Mouse (Mus musculus): ENCODE results near the gene Dpt. TPM values are rescaled to one million over a fixed set of nuclear protein-coding genes. Genes with fewer than 3 reads are reported as not detected.
"Not testable (repeated sequence)": the region's sequence is repeated elsewhere in the genome, so short reads cannot be mapped to it uniquely, and the experiment has no call there.

Gene Dpt
- polyA plus RNA-seq, 1 experiment from 2014 or later: not detected

- no peak for ATAC-seq (ENCODE audit: low read depth)
- Histone ChIP-seq H3K4me1 (ENCODE audit: control insufficient read depth, insufficient read depth, low read length) (no peaks in the 10 kb centered on the region), H3K36me3 (ENCODE audit: control insufficient read depth, insufficient read depth, low read length) (no peaks in the 10 kb centered on the region), H3K27ac (ENCODE audit: low read depth, low read length) (no peak overlapping the region), H3K9me3 (ENCODE audit: control insufficient read depth, low read length) (no peaks in the 10 kb centered on the region), H3K4me2 (ENCODE audit: low read depth, low read length) (no peak overlapping the region), H3K9ac (replicated peaks; ENCODE audit: low read depth, low read length) (no peak overlapping the region), H3K27me3 (ENCODE audit: control insufficient read depth, insufficient read depth, low read length) (no peaks in the 10 kb centered on the region), H3K4me3 (ENCODE audit: low read depth, low read length) (no peak overlapping the region)
- WGBS: 51% methylated on average over 2 of the region's 2 CpGs
These were observed 28.5 kb downstream of the Dpt start for GRCm38 (mm10) chr1:164824896-164825295.

- no peaks in the 10 kb centered on the region for H3K27me3 ChIP-seq (ENCODE audit: control insufficient read depth, insufficient read depth, low read length)
- no peaks in the 10 kb centered on the region for H3K36me3 ChIP-seq (ENCODE audit: control insufficient read depth, insufficient read depth, low read length)
These were observed 33.4 kb downstream of the Dpt start for GRCm38 (mm10) chr1:164829881-164830280.

GRCm38 (mm10) chr1:164832459-164832858 lies 36.0 kb downstream of the Dpt start:
- ATAC-seq (ENCODE audit: low read depth): no peak

More at GRCm38 (mm10) chr1:164829881-164830280, 33.4 kb downstream of the Dpt start:
- no peak for ATAC-seq (ENCODE audit: low read depth)
- H3K9me3 ChIP-seq (ENCODE audit: control insufficient read depth, low read length): no peaks in the 10 kb centered on the region
- no peak overlapping the region for H3K4me3 ChIP-seq (ENCODE audit: low read depth, low read length)
- no peak overlapping the region for H3K4me2 ChIP-seq (ENCODE audit: low read depth, low read length)
- WGBS: no CpG with 5 or more reads among the region's 1 CpGs
- H3K4me1 ChIP-seq (ENCODE audit: control insufficient read depth, insufficient read depth, low read length): no peaks in the 10 kb centered on the region
- H3K9ac ChIP-seq (replicated peaks; ENCODE audit: low read depth, low read length): no peak overlapping the region
- no peak overlapping the region for H3K27ac ChIP-seq (ENCODE audit: low read depth, low read length)

GRCm38 (mm10) chr1:164848616-164849265 lies 52.3 kb downstream of the Dpt start:
- Histone ChIP-seq H3K4me1 (ENCODE audit: control insufficient read depth, insufficient read depth, low read length) (no peaks in the 10 kb centered on the region), H3K9me3 (ENCODE audit: control insufficient read depth, low read length) (no peaks in the 10 kb centered on the region), H3K9ac (replicated peaks; ENCODE audit: low read depth, low read length) (no peak overlapping the region), H3K27me3 (ENCODE audit: control insufficient read depth, insufficient read depth, low read length) (no peaks in the 10 kb centered on the region), H3K4me2 (ENCODE audit: low read depth, low read length) (no peak overlapping the region), H3K27ac (ENCODE audit: low read depth, low read length) (no peak overlapping the region), H3K4me3 (ENCODE audit: low read depth, low read length) (no peak overlapping the region), H3K36me3 (ENCODE audit: control insufficient read depth, insufficient read depth, low read length) (no peaks in the 10 kb centered on the region)
- ATAC-seq (ENCODE audit: low read depth): no peak
- 81% methylated on average over 7 of the region's 7 CpGs for WGBS

More at GRCm38 (mm10) chr1:164832459-164832858, 36.0 kb downstream of the Dpt start:
- WGBS: 89% methylated on average over 5 of the region's 5 CpGs
- Histone ChIP-seq H3K9me3 (ENCODE audit: control insufficient read depth, low read length) (no peaks in the 10 kb centered on the region), H3K9ac (replicated peaks; ENCODE audit: low read depth, low read length) (no peak overlapping the region), H3K4me1 (ENCODE audit: control insufficient read depth, insufficient read depth, low read length) (no peaks in the 10 kb centered on the region), H3K4me3 (ENCODE audit: low read depth, low read length) (no peak overlapping the region), H3K4me2 (ENCODE audit: low read depth, low read length) (no peak overlapping the region), H3K27ac (ENCODE audit: low read depth, low read length) (no peak overlapping the region), H3K36me3 (ENCODE audit: control insufficient read depth, insufficient read depth, low read length) (no peaks in the 10 kb centered on the region), H3K27me3 (ENCODE audit: control insufficient read depth, insufficient read depth, low read length) (no peaks in the 10 kb centered on the region)

GRCm38 (mm10) chr1:164855700-164856099 lies 59.3 kb downstream of the Dpt start:
- not testable (repeated sequence) for H3K27ac ChIP-seq (ENCODE audit: low read depth, low read length); H3K4me3 ChIP-seq (ENCODE audit: low read depth, low read length); H3K36me3 ChIP-seq (ENCODE audit: control insufficient read depth, insufficient read depth, low read length); H3K4me1 ChIP-seq (ENCODE audit: control insufficient read depth, insufficient read depth, low read length); H3K4me2 ChIP-seq (ENCODE audit: low read depth, low read length); H3K9ac ChIP-seq (replicated peaks; ENCODE audit: low read depth, low read length); H3K27me3 ChIP-seq (ENCODE audit: control insufficient read depth, insufficient read depth, low read length); ATAC-seq (ENCODE audit: low read depth); H3K9me3 ChIP-seq (ENCODE audit: control insufficient read depth, low read length)
- 65% methylated on average over 2 of the region's 2 CpGs for WGBS

- no peak overlapping the region for H3K27ac ChIP-seq (ENCODE audit: low read depth, low read length)
- no peak for ATAC-seq (ENCODE audit: low read depth)
- 80% methylated on average over 11 of the region's 11 CpGs for WGBS
These were observed 63.5 kb downstream of the Dpt start for GRCm38 (mm10) chr1:164859952-164860351.

GRCm38 (mm10) chr1:164860782-164861181 lies 64.3 kb downstream of the Dpt start:
- 96% methylated on average over 2 of the region's 2 CpGs for WGBS
- Histone ChIP-seq H3K27me3 (ENCODE audit: control insufficient read depth, insufficient read depth, low read length) (no peaks in the 10 kb centered on the region), H3K27ac (ENCODE audit: low read depth, low read length) (no peak overlapping the region), H3K36me3 (ENCODE audit: control insufficient read depth, insufficient read depth, low read length) (no peaks in the 10 kb centered on the region), H3K4me3 (ENCODE audit: low read depth, low read length) (no peak overlapping the region), H3K4me2 (ENCODE audit: low read depth, low read length) (no peak overlapping the region), H3K9ac (replicated peaks; ENCODE audit: low read depth, low read length) (no peak overlapping the region), H3K9me3 (ENCODE audit: control insufficient read depth, low read length) (no peaks in the 10 kb centered on the region), H3K4me1 (ENCODE audit: control insufficient read depth, insufficient read depth, low read length) (no peaks in the 10 kb centered on the region)
- ATAC-seq (ENCODE audit: low read depth): no peak

More at GRCm38 (mm10) chr1:164859952-164860351, 63.5 kb downstream of the Dpt start:
- H3K4me1 ChIP-seq (ENCODE audit: control insufficient read depth, insufficient read depth, low read length): no peaks in the 10 kb centered on the region
- no peaks in the 10 kb centered on the region for H3K27me3 ChIP-seq (ENCODE audit: control insufficient read depth, insufficient read depth, low read length)
- H3K9ac ChIP-seq (replicated peaks; ENCODE audit: low read depth, low read length): no peak overlapping the region
- H3K36me3 ChIP-seq (ENCODE audit: control insufficient read depth, insufficient read depth, low read length): no peaks in the 10 kb centered on the region
- H3K9me3 ChIP-seq (ENCODE audit: control insufficient read depth, low read length): no peaks in the 10 kb centered on the region
- no peak overlapping the region for H3K4me3 ChIP-seq (ENCODE audit: low read depth, low read length)
- H3K4me2 ChIP-seq (ENCODE audit: low read depth, low read length): no peak overlapping the region

- no peaks in the 10 kb centered on the region for H3K9me3 ChIP-seq (ENCODE audit: control insufficient read depth, low read length)
- no peak overlapping the region for H3K4me3 ChIP-seq (ENCODE audit: low read depth, low read length)
- no peak overlapping the region for H3K27ac ChIP-seq (ENCODE audit: low read depth, low read length)
- H3K9ac ChIP-seq (replicated peaks; ENCODE audit: low read depth, low read length): no peak overlapping the region
- no peak for ATAC-seq (ENCODE audit: low read depth)
- no peak overlapping the region for H3K4me2 ChIP-seq (ENCODE audit: low read depth, low read length)
- H3K36me3 ChIP-seq (ENCODE audit: control insufficient read depth, insufficient read depth, low read length): no peaks in the 10 kb centered on the region
- H3K4me1 ChIP-seq (ENCODE audit: control insufficient read depth, insufficient read depth, low read length): no peaks in the 10 kb centered on the region
- 86% methylated on average over 4 of the region's 4 CpGs for WGBS
- no peaks in the 10 kb centered on the region for H3K27me3 ChIP-seq (ENCODE audit: control insufficient read depth, insufficient read depth, low read length)
These were observed 65.1 kb downstream of the Dpt start for GRCm38 (mm10) chr1:164861501-164861900.

- Histone ChIP-seq H3K27me3 (ENCODE audit: control insufficient read depth, insufficient read depth, low read length) (no peaks in the 10 kb centered on the region), H3K9ac (replicated peaks; ENCODE audit: low read depth, low read length) (no peak overlapping the region), H3K4me1 (ENCODE audit: control insufficient read depth, insufficient read depth, low read length) (no peaks in the 10 kb centered on the region), H3K36me3 (ENCODE audit: control insufficient read depth, insufficient read depth, low read length) (no peaks in the 10 kb centered on the region), H3K27ac (ENCODE audit: low read depth, low read length) (no peak overlapping the region), H3K9me3 (ENCODE audit: control insufficient read depth, low read length) (no peaks in the 10 kb centered on the region), H3K4me2 (ENCODE audit: low read depth, low read length) (no peak overlapping the region), H3K4me3 (ENCODE audit: low read depth, low read length) (no peak overlapping the region)
- 72% methylated on average over 12 of the region's 12 CpGs for WGBS
- ATAC-seq (ENCODE audit: low read depth): peak; percentile 48
These were observed 66.8 kb downstream of the Dpt start for GRCm38 (mm10) chr1:164862946-164863883.
